Mouse (Mus musculus): ENCODE data around the gene Pitx1.

Pitx1 gene

DNA sequence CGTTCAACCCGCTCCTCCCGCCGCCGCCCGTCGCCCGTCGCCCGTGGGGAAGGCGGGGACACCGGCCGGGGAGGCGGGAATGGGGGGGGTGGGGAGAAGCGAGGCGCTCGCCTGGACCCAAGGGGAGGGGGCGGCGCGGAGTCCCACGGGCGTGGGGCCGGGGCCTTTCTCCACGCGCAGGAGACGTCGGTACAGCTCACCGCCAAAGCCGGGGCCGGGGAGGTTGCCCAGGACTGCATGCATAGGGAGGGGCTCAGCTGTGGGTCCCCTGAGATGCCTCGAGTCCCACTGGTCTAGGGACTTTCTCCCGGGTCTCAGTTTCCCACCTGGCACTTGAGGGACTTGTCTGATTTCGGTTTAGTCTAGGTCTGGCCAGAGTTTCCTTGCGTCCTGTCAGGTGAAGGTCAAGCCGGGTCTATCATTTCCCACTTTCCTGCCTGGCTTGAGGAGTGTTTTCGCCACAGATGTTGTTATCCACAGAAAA is at the start of gene Pitx1:
Gene Pitx1 (minus strand): TSS at position 51 of the 484 bp plus-strand sequence.
- DNase-seq = no peak

DNA sequence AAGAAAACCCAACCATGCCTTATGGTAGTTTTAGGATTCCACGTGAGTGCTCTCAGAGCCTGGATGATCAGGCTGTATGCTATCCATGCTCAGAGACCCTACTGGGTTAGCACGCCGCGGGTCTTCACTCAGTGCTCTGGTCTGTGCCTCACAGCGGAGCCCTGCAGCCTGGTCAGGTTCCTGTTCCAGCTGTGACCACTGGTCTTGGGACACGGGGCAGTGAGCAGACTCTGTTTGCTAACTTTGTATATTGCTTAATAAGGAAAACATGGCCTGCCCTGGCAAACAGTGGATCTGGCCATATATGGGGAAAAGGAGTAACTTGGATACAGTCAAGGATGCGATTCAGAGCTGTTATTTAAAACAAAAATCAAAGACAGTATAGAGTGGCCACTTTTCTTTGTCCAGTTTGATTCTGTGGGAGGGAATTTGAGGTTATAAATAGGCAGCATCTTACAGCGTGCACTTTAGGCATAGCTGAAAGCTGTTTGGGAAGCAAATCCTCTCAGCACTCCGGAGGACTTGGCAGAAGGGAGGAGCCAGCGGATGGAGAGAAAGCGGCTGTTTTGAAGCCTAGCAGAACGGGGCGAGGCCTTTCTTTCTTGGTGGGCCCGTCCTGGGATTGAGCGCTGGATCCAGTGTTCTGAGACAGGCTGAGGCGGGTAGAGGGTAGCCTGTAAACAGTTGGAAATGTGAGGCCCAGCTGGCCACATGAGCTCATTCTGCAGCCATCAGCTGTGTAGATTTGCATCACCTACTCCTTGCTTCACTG is 45.6 kb upstream of the Pitx1 start:
- no peak for DNase-seq

DNA sequence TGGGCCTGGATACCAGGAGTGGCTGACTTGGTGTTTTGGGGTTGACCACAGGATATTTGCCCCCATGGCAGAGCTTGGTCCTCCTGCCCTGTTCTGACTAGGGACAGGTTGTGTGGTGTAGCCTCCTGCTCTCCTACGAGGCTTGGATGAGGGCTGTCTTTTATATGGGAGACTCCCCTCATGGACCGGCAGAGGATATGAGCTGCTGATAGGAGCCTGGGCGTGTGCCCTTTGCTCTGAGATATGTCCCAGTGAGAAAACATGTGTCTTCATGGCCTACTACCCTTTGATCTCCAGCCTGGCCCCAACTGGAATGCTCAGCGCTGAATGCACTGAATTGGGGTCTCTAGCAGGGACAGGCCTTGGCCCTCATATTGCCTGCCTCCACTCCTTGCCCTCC is 42.4 kb upstream of the Pitx1 start:
- DNase-seq = no peak

DNA sequence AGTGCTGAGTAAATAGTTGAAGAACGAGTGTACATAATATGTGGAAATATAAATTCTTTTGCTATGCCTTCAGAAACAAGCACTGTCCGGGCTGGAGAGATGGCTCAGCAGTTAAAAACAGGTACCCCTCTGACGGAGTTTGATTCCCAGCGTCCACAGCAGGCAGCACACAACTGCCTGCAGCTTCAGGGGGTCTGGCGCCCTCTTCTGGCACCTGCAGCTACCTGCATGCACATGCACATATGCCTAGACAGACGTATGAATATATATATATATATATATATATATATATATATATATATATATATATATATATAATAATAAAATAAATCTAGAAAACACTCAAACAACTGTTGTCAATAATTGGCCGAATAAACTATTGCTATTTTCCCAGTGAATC is 35.4 kb upstream of the Pitx1 start:
- no peak for DNase-seq

DNA sequence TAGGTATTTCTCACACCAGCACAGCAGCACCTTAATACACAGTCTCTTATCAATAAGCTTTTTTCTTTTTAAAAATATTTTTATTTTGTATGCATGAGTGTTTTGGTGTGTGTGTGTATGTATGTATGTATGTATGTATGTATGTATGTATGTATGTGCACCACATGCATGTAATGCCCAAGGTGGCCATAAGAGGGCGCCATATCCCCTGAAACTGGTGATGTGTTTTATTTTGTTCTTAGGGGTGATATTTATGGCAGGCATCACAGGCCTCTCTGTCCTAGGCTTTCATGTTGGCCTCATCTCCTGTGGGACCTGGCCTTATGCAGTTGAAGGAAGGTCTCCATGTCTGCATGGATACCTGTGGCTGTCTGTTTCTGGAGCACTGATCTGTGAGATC is 34.0 kb upstream of the Pitx1 start:
- no peak for DNase-seq

DNA sequence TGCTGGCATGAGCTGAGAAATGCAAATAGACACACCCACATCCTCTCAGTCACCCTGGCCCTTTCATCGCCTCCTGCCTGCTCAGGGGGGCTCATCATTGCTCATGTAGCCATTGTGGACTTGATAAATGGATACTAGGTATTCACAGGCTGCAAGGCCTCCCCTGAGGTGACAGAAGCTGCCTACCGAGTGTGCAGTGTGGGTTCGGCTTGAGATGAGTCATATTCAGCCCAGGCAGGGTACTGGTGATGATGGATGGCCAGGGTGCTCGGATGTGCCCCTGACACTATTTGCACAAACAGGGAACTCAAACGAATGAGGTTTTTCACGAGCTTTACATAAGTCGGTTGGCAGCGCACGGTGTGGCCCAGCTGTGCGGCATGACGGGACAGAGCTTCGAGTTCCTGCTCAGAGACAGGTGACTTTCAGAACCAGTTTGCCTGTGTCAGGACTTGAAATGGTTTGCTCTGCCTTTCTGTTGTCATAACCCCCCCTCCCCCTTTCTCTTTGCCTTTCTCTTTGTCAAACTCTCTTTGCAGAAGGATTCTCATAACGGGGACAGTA is 31.6 kb upstream of the Pitx1 start:
- no peak for DNase-seq

DNA sequence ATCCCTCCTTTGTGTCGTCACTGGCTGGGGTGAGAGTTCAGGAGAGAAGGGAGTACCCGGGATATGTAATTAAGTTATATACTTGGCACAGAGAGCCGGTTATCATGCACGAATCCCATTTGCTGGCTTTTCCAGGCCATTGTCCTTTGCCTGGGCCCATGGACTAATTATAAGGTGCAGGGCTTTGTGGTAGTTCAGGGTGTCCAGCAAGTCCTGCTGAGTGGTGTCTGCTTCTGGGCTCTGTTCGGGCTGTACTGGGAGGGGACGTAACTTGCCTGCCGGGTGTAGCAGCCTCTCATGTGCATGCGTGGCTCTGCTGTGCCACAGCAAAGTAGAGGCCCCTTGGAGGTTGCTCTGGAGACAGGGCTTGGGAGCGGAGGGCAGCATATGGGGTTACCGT is 24.5 kb upstream of the Pitx1 start:
- DNase-seq = no peak

DNA sequence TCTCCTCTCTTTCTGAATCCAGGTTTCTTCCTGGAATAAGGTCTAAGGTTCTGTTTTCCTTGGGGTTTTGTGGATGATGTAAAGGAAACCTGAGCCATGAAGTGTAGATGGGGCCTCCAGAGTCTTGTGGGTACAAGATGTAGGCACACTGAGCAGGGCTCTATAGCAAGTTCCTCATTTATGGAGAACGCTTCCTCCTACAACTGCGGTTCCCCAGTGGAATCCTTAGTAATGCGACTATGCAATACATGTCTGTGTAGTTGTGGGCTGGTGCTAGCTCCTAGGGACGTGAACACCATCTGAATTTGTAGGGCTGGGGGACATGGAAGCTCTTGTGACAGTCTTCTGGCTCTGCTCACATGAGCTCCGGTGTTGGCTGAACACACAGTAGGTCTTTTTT is 22.5 kb upstream of the Pitx1 start:
- DNase-seq = no peak

DNA sequence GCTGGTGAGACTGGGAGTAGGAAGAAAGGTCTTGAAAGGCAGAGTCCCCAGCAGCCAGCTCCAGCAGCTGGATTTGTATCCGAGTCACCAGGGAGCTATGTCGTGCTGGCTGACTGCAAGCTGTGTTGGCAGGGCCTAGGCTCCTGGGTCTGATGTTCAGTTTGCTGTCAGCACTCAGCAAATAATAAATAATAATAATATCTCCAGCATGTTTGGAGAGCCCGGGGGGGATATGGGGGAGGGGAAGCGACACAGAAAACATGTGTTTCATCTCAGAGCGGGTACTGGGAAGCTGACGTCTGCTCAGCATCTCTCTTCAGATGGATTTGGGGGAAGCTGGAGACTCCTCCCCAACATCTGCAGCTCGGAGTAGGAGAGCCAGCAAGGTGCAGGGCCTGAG is 19.8 kb upstream of the Pitx1 start:
- no peak for DNase-seq

DNA sequence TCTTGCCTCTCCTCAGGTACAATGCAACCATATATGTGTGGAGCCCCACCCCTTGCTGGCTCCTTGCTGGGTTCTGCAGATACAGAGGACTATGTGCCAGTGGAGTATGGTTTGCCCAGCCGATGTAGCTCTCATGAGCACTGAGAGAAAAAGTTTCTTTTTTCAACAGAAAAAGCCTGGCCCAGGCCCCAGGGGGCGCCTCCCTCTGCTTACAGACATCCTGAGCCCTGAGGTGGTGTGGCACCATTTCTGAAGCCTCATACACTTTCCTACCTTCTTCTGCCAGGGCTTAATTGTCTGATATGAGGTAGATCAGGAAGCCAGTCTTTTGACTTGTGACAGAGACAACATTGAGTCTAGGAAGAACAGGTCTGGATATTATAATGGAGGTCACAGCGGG is 16.2 kb upstream of the Pitx1 start:
- DNase-seq = no peak

DNA sequence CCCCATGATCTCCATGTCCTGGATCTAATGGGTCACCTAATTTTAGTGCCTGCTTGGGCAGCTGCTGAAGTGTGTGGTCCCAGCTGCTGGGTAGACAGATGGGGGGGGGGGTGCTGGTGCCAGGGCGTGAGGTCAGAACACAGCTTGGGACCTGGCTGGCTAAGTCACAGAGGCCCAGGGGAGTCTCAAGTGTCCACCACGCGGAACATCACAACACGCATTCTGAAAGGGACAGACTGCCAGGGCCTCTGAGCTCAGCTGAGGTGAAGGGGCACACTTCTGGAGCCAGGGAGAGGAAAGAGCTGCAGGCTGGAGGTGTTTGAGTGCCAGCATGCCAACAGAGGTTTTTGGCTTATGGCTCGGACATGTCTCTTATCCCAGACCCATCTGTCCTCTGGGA is 14.7 kb upstream of the Pitx1 start:
- no peak for DNase-seq

DNA sequence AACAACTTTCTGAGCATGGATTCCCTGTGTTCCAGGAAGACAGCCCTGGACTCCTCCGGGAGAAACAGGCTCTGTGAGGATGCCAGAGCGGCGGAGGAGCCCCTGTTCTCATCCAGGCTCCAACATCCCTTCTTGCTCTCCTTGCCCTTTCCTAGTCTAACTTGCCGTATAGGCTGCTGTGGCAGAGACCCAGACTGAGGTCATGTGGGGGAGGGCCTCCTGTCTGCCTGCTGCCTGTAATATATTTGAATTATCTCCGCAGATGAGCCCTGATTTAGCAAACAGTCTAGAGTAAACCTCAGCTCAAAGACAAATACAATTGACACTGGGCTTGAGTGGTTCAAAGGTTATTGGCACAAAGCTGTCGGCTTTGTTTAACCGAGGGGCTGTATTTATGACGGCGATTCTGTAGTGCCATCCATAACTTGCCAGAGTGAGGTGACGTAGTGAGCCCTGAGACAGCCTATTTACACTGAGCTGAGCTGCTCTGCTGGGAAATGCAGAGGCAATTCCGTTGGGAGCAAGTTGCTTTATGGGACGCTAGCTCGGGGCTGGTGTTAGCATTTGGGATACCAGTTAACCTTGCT is 12.7 kb upstream of the Pitx1 start:
- no peak for DNase-seq

DNA sequence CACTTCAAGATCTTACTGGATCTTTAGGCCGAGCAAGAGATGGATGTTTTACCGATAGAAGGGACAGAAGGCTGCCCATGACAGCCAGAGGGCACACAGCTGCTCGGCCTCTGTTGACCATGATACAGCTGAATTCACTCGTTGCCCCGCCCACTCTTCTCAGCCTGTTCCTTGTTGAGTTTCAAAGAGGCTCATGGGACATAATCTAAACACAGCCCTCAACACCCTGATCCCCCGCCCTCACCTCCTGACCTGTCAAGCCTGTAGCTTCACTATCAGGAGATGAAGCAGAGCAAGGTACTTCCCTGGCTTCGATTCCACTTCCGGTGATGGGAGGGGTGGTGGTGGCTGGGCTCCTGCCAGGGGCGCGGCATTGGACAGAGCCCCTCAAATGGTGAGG is 11.8 kb upstream of the Pitx1 start:
- no peak for DNase-seq

DNA sequence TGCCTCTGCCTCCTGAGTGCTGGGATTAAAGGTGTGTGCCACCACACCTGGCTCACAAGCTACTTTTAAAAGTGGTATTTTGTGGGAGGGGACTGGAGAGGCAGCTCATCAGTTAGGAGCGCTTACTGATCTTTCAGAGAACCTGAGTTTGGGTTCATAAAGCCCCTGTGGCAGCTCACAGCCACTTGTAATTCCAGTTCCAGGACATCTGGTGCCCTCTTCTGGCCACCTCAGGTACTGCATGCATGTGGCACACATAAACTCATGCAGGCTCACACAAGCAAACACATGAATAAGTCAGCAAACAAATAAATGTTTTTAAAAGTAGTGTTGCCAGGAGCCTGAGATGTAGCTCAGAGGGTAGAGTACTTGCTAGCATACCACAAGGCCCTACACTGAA is 7.7 kb upstream of the Pitx1 start:
- DNase-seq = no peak

DNA sequence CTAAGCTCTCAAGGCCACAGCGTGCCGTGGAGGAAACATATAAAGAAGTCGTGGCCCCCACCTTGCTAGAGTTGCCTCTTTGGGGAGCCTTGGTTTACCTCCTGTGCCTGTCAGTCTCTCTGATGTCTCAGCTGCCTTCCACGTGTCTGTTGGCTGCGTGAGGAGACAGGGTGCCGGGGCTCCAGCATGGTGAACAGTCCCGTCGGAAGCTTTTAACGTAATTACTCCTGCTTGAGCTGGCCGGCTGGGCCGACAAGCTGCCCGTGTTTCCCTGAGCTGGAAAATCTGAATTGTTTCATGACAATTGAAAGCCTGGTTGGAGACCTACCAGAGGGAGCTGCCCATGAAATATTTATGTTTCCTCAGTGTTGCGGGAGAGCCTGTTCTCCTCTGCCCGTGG is 4.2 kb upstream of the Pitx1 start:
- no peak for DNase-seq

DNA sequence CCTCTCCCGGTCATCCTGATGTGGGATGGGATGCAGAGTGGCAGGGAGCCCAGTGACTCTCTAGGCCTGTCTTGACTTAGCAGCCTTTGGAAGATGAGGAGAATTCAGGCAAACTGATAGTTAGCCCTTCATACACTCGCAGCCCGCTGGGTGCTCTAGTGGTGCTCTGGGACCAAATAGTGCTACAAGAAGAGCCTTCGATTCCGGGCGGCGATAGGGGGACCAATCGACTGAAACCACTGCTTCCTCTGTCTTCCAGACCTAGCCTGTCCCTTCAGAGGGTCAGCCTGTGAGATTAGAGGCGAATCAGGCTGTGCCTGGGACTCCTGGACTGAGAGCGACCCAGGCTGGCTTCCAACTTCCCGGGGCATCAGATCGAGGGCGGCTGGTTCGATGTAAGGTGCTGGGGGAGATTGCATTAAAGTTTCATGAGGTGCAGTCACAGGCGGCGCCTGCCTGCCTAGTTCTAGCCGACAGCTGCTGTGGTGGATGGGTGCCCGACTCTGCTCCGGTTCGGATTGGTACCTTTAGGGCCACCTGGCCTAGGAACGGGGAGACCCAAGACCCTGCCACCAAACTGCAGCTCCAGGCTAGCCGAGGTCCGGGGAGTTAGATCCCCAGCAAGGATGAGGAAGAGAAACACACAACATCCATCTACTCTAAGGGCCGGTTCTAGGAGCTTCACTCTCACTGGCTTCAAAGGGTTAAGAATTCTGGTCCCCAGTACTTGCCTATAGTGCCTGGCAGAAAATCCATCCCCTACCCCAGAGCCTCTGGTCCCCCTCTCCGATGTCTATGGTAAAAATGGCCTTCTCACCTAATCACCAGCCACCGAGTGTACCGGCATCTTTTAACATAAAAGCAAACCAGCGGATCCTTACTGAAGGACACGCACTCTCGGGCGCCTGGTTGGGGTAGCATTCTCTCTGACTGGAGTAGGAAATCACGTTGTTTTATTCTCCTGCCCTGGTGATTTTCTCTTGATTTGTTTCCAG is 1.1 kb upstream of the Pitx1 start:
- DNase-seq = no peak

DNA sequence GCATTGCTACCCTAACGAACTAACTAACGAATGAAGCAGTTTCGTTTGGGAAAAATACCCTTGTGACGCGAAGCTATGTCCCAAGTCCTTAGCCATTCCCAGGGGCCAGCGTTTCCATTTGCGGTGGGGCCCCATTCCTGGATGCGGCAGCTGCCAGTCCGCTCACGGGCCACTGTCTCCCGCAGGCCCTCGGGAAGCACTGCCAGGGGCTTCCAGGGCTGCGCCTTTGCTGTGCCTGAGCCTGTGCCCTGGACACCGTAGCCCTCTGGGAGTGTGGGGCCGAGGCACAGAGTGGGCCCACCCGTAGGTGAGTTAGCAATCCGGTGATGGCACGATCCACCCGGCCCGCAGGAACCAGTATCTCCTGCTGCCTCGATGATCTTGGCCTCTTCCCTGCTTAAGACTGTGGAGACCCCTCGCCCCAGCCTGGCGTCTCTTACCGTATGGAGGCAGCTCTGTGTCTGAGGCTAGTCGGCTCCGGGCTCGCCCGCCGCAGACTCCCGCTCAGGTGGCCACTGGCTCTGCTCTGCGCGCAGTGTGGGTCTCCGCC is 369 bp downstream of the Pitx1 start:
- no peak for DNase-seq

DNA sequence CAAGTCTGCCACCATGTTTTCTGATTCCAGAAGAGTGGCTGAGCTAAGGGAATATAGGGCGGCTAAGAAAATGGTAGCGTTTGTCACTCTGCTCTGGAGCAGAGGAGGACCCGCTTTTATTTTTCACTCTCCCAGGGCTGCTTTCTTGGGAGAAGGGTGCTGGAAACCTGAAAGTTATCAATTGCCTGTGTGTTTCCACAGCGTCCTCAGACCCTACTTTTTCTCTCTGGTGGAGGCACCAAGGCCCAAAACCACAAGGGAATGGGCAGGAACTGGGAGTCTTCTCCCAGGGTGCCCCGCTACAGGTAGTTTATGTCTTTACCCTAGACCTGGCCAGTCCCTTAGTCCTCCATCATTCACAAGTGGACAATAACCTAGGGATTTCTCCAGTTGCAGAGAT is 1.3 kb downstream of the Pitx1 start:
- DNase-seq = no peak

DNA sequence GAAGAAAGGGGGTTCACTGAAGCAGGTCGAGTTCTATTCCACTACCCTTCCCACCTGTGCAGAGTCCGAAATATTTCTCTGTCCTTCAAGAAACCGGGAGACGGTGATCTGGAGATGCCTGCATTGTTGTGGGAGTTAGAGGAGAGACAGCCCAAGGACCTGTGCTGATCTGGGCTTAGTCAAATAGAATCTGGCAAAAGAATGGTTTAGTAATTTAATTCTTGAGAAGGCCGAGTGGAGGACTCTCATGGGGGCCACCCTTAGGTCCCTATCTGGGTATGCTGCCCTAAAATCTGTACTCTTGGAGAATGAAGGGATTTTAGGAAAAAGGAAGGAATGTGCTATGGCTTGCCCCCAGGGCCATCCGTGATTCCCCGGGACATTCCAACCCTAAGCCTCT is 2.1 kb downstream of the Pitx1 start:
- DNase-seq = no peak

DNA sequence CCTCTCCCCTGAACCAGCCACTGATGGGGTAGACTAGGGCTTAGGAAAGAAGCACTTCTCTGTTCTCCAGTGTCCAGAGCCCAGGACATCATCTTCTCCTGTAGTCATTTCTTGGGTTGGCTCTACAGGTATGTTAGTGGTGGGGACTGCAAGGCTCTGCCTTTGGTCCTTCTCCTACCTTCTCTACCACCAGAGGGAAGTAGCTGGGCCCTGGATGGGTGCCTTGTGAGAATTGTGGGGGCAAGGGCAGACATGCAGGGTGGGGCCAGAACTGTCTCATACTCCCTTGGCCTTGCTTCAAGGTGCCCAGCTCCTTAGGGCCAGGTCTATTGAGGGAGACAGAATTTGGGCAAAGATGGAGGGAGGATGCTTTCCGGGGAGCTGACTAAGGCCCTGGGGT is 3.4 kb downstream of the Pitx1 start:
- DNase-seq = no peak

DNA sequence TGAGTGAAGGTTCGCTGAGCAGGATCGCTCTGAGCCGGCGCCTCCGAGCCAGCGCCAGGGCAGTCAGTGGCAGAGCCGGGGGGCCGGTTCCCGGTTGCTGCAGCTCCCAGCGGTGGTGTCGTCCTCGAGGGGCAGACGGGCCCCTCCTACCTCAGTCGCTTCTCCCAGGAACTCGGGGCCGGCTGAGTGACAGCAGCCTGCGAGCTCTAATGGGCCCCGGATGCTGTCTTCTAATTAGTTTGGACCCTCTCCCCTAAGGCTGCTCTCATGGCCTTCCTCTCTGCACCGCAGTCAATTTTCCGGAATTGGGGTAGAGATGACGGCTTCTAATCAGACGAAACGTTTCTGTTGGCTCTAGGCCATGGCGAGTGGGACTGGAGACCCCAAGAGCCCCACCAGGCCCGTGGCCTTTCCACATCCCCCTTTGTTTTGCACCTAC is 4.3 kb downstream of the Pitx1 start:
- DNase-seq = no peak

DNA sequence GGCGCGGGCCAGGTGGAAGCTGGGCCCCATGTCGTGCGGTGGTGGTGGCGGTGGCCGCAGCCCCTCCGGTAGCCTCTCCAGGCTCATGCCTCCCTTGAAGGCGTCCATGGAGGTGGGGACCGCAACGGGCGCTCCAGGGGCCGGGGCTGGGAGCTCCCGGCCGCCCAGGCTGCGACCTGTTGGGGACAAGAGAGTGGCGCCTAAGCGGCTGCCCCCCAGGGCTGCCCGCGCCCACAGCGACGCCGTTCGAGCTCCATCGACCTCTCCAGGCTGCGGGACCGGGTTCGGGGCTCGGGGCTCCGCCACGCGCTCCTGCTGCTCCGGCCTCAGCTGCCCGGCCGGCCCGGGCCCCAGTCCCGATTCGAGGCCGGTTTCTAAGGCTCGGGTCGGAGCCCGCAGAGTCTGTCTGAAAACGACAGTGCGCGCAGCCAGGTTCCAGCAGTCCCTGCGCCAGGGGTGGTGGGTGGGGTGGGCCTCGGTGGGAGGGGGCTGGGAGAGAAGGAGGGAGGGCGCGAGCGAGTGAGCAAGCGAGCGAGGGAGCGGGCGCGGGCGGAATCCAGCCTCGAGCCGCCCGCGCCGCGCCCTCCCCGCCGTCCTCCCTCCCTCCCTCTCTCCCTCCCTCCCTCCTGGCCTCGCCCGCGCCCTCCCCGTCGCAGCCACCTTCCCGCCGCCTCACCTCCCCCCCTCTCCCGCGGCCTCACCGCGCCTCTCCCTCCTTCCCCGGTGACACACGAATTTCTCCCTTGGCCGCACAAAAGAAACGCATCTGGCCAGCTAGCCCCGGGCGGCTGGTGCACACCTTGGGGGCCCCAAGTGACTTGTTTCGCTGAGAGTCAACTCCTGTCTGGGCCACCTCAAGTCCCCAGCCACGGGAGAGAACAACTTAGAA is 4.9 kb downstream of the Pitx1 start:
- DNase-seq = no peak

All from right cerebral cortex, adult 18-20 months (tissue).